Mouse (Mus musculus) MN1 (cell line): Measurements from ENCODE around the gene Tssc4.

Experiments used
- DNase-seq: peaks from one replicate; pipeline ENCODE4 v3.0.0-alpha.2; 2016; ENCODE audit warnings: low spot score

The Tssc4 gene

GRCm38 (mm10) chr7:143068882-143069591 lies at the start of gene Tssc4:
Gene Tssc4 (plus strand): TSS chr7:143069249.
- peak; percentile 99 for DNase-seq

DNA sequence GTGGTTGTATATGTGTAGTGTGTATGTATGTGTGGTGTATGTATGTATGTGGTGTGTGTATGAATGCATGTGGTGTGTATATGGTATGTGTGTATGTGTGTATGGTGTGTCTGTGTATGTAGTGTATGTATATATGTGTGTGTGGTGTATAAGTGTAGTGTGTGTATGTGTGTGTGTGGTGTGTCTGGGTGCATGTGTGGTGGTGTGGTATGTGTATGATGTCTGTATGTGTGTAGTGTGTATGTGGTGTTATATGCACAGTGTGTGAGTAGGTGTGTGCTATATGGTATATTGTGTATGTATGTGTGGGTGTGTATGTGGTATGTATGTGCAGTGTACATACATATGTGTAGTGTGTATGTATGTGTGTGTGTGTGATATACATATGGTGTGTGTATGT lies 49.0 kb upstream of the Tssc4 start:
- no peak for DNase-seq

DNA sequence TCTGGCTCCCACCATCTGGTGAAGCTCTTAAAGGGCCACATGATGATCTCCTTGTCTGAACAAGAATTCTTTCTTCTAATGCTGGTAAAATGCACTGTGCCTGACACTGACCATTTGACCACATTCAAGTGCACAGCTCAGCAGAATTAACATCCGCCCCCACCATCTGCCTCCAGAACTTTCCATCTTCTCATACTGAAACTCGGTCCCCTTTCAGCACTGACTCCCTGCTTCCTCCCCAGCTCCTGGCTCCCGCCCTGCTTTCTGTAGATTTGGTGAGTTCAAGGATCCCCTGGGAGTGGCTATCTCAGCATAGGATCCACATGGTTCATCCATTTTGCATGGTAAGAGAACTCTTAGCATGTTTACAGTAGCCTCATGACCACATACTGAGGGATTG lies 48.3 kb upstream of the Tssc4 start:
- DNase-seq, result no peak

- no peak for DNase-seq
Measured at GRCm38 (mm10) chr7:143021356-143022164, 47.5 kb upstream of the Tssc4 start.

DNA sequence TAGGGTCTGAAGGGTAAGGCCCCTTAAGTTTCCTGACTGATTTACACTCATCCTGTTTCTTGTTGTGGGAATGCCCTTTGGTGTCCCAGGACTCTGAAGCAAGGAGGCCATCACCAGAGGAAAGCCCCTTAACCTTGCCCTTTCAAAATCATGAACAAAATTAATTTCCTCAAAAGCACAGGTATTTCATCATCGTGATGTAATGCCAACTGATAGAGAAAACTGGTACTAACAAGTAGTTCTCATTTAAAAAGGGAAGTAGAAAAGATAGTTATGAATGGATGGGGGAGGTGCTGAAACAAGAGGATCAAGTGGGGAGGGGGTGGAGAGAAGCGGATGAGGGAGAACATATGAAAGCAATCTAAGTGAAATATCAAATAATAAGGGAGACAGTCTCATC lies 45.5 kb upstream of the Tssc4 start:
- no peak for DNase-seq

- DNase-seq, result no peak
Measured at GRCm38 (mm10) chr7:143024293-143024692, 44.8 kb upstream of the Tssc4 start.

GRCm38 (mm10) chr7:143025496-143025895 lies 43.6 kb upstream of the Tssc4 start:
- DNase-seq, result no peak

DNA sequence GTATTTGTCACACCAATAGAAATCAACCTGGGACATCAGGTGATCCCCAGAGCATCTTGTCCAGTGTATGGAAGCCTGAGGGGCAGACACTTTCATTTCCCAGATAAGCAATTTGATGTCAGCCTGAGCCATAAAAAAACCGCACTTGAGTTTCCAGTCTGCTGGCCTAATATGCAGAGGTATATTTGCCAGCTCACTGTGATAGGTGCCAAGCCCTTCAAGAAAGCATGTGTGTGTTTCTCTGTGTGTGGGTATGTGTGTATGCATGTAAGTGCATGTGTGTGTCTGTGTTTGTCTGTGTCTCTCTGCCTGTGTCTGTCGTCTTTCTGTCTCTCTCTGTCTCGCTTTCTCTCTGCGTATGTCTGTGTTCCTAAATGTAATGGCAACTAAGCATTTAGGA lies 41.9 kb upstream of the Tssc4 start:
- no peak for DNase-seq

- no peak for DNase-seq
Measured at GRCm38 (mm10) chr7:143031816-143032215, 37.2 kb upstream of the Tssc4 start.

DNA sequence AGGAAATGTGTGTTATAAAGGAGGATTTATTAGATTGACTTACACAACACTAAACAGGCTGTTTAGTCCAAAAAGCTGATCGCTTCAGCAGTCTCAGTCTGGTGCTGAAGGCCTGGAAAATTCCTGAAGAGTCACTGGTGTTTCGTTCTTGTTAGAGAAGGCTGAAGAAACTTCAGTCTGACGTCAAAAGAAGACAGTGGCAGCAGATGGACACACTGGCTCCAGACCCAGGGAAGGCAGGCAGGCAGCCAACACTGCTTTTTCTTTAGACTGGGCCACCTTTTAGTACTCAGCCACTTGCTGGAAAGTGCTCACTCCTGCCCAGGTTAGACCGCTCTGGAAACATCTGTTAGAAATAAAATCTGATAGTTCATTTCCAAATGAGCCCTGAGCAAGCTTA lies 35.5 kb upstream of the Tssc4 start:
- no peak for DNase-seq

- DNase-seq, result no peak
Measured at GRCm38 (mm10) chr7:143034112-143034511, 34.9 kb upstream of the Tssc4 start.

DNA sequence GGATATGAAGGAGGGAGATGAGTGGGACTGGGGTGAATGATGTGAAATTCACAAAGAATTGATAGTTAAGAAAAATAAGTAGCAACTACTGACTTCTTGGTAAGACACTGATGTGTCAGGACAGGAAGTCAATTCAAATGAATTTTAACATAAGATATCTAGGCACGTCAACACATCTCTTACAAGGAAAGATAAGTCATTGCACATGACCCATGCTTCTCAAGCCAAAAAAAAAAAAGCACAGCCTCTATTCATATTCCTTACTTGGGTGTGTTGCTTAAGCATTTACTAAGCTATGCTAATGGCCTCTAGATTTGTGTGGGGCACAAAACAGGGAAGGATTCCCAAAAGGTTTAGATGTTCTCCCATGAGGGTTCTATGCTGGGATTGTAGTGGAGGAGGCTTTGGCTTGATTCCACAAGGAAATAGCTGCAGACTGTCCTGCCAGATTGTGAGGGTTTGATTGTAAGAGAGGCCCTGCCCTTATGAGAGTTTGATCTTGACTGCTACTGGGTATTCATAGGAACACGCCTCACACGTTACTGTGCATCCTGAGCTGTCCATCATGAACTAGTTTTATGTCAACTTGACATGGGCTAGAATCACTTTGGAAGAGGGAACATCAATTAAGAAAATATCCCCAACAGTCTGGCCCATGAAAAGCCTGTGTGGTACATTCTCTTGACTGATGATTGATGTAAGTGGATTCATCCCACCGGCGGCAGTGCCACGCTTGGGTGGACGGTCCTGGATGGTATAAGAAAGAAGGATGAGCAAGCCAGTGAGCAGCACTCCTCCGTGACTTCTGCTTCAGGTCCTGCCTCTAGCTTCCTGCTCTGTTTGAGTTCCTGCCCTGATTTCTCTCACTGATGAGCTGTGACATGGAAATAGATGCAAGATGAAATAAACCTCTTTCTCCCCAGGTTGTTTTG lies 34.3 kb upstream of the Tssc4 start:
- DNase-seq, result no peak

DNA sequence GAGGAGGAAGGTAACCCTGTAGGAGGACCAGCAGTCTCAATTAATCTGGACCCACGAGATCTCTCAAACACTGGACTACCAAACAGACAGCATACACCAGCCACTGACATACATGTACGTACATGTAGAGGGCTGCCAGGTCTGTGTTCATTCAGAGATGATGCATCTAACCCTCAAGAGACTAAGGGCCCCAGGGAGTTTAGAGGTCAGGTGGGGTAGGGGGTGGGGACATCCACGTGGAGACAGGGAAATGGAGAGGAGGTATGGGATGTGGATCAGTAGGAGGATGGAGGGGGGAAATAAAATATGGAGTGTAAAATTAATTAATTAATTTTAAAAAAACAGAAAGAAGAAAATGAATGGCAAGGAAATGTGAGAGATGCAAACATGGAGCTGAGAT lies 32.3 kb upstream of the Tssc4 start:
- DNase-seq, result no peak

DNA sequence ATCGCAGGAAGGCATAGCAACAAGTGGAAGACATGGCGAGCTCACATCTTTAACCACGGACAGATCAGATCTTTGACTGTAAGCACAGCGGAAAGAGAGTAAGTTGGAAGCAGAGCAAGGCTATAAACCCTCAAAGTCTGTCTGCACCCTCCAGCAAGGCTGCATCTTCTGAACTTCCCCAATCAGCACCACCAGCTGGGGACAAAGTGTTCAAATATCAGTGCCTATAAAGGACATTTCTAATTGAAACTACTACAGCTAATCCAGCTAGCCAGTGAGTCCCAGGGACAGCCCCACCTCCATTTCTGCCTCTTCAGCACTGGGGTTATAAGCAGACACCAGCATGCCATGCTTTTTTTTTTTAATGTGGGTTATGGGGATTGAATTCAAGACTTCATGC lies 31.7 kb upstream of the Tssc4 start:
- DNase-seq, result no peak

- no peak for DNase-seq
Measured at GRCm38 (mm10) chr7:143038174-143038931, 30.7 kb upstream of the Tssc4 start.

DNA sequence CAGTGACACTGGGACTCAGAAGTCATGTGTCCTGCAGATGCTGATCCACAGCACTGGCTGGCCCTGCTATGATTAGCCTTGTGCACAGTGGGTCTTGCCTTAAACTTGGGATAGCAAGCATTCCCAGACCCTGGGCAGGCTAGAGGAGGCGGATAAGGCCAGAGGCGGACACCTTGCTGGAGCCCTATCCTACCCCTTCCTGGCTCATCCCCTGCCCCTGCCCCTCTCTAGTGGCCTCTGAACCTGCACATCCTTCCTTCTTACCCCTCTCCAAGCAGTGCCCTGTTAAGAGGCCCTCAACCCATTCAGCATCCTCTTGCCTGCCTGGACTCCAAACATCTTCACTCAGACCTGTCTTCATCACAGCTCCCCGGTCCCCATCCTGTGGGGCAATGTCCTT lies 28.5 kb upstream of the Tssc4 start:
- DNase-seq, result no peak

GRCm38 (mm10) chr7:143041138-143041822 lies 27.8 kb upstream of the Tssc4 start:
- no peak for DNase-seq

- DNase-seq, result no peak
Measured at GRCm38 (mm10) chr7:143042089-143042488, 27.0 kb upstream of the Tssc4 start.

- no peak for DNase-seq
Measured at GRCm38 (mm10) chr7:143042897-143043300, 26.1 kb upstream of the Tssc4 start.

- DNase-seq, result no peak
Measured at GRCm38 (mm10) chr7:143044049-143044825, 24.8 kb upstream of the Tssc4 start.
